Mouse (Mus musculus): ENCODE data around the gene Adgrl2. TPM values are rescaled to one million over a fixed set of nuclear protein-coding genes. Genes with fewer than 3 reads are reported as not detected.

The Adgrl2 gene
- polyA plus RNA-seq, 1 experiment from 2014 or later, result 138 TPM

- H3K36me3 ChIP-seq, result no peaks in the 10 kb centered on the region
- H3K4me2 ChIP-seq, result no peak overlapping the region
- H3K27me3 ChIP-seq, result no peaks in the 10 kb centered on the region
- H3K9ac ChIP-seq, result no peak overlapping the region
- peaks cover 22% of the 10 kb centered on the region for H3K4me1 ChIP-seq (replicated peaks)
- peak overlapping the region; percentile 25; the same call in 1 of the 2 replicates for H3K27ac ChIP-seq (replicated peaks)
- H3K9me3 ChIP-seq, result no peaks in the 10 kb centered on the region
- H3K4me3 ChIP-seq, result no peak overlapping the region
- no peak for ATAC-seq (ENCODE audit: low FRiP score, low read depth)
- 79% methylated on average over 8 of the region's 8 CpGs for WGBS
These were observed 95.5 kb downstream of the Adgrl2 start for GRCm38 (mm10) chr3:148894867-148895266.

- no peak for ATAC-seq (ENCODE audit: low FRiP score, low read depth)
- H3K9me3 ChIP-seq, result no peaks in the 10 kb centered on the region
- no peak overlapping the region for H3K4me3 ChIP-seq
- H3K9ac ChIP-seq, result no peak overlapping the region
- WGBS, result 78% methylated on average over 5 of the region's 5 CpGs
- peaks cover 2% of the 10 kb centered on the region; the same call in 1 of the 2 replicates for H3K4me1 ChIP-seq (replicated peaks)
- no peak overlapping the region for H3K27ac ChIP-seq (replicated peaks)
- H3K36me3 ChIP-seq, result no peaks in the 10 kb centered on the region
- H3K27me3 ChIP-seq, result no peaks in the 10 kb centered on the region
- H3K4me2 ChIP-seq, result no peak overlapping the region
These were observed 102.5 kb downstream of the Adgrl2 start for GRCm38 (mm10) chr3:148887902-148888301.

- no peak overlapping the region for H3K27ac ChIP-seq (replicated peaks)
- 87% methylated on average over 4 of the region's 4 CpGs for WGBS
- no peak for ATAC-seq (ENCODE audit: low FRiP score, low read depth)
These were observed 103.4 kb downstream of the Adgrl2 start for GRCm38 (mm10) chr3:148886956-148887355.

GRCm38 (mm10) chr3:148885980-148886668 lies 104.2 kb downstream of the Adgrl2 start:
- H3K36me3 ChIP-seq, result no peaks in the 10 kb centered on the region
- no peaks in the 10 kb centered on the region for H3K27me3 ChIP-seq
- WGBS, result 91% methylated on average over 8 of the region's 8 CpGs
- no peak overlapping the region for H3K9ac ChIP-seq
- ATAC-seq (ENCODE audit: low FRiP score, low read depth), result no peak
- no peak overlapping the region for H3K4me2 ChIP-seq
- H3K9me3 ChIP-seq, result no peaks in the 10 kb centered on the region
- no peak overlapping the region for H3K27ac ChIP-seq (replicated peaks)
- H3K4me3 ChIP-seq, result no peak overlapping the region
- peaks cover 3% of the 10 kb centered on the region; the same call in 1 of the 2 replicates for H3K4me1 ChIP-seq (replicated peaks)

More at GRCm38 (mm10) chr3:148886956-148887355, 103.4 kb downstream of the Adgrl2 start:
- no peak overlapping the region for H3K4me3 ChIP-seq
- peaks cover 3% of the 10 kb centered on the region; the same call in 1 of the 2 replicates for H3K4me1 ChIP-seq (replicated peaks)
- no peaks in the 10 kb centered on the region for H3K27me3 ChIP-seq
- no peaks in the 10 kb centered on the region for H3K9me3 ChIP-seq
- no peaks in the 10 kb centered on the region for H3K36me3 ChIP-seq
- no peak overlapping the region for H3K4me2 ChIP-seq
- H3K9ac ChIP-seq, result no peak overlapping the region

DNA sequence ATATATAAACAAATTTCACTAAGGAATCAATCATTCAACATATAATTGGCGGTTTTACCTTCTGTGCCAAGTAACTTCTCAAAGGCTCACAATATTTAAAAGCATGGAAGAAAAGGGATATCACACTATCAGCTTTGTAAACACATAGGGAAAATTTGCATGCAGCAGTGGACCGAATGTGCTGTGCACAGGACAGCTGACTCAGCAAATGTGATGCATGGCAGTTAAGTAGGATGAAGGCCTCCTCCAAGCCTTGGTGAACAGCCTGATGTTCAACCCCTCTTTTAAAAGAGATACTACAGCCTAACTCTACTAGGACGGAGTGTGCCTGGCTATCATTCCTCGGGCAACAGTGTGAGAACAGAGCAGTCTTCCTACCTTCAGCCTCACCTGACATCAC lies 105.2 kb downstream of the Adgrl2 start:
- no peak overlapping the region for H3K9ac ChIP-seq

DNA sequence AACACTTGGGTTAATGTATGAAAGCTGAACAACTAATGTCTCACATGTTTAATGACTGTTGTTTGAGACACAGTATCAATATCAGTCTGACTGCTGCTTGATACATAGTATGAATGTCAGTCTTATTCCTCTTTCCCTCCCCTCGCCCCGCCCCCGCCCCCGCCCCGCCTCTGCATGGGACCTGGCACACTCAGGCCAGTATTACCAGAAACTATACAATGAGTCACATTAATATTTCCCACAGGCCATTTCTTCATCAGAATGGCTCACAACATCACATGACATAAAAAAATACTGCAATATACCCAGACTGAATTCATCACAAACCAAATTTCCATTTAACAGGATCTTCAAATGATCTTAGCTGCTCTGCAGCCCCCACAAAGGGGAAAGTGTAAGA lies 108.9 kb downstream of the Adgrl2 start:
- no peaks in the 10 kb centered on the region for H3K9me3 ChIP-seq
- peaks cover 12% of the 10 kb centered on the region; the same call in 1 of the 2 replicates for H3K4me1 ChIP-seq (replicated peaks)
- no peak for ATAC-seq (ENCODE audit: low FRiP score, low read depth)
- H3K36me3 ChIP-seq, result no peaks in the 10 kb centered on the region
- no peaks in the 10 kb centered on the region for H3K27me3 ChIP-seq
- no peak overlapping the region for H3K27ac ChIP-seq (replicated peaks)
- no peak overlapping the region for H3K9ac ChIP-seq
- no peak overlapping the region for H3K4me2 ChIP-seq
- WGBS, result 98% methylated on average over 5 of the region's 5 CpGs
- no peak overlapping the region for H3K4me3 ChIP-seq

More for the DNA sequence above, 105.2 kb downstream of the Adgrl2 start:
- Histone ChIP-seq H3K36me3 (no peaks in the 10 kb centered on the region), H3K27ac (replicated peaks) (no peak overlapping the region), H3K4me3 (no peak overlapping the region), H3K4me1 (replicated peaks) (peaks cover 3% of the 10 kb centered on the region; the same call in 1 of the 2 replicates), H3K4me2 (no peak overlapping the region), H3K9me3 (no peaks in the 10 kb centered on the region), H3K27me3 (no peaks in the 10 kb centered on the region)
- WGBS, result 85% methylated on average over 4 of the region's 4 CpGs
- ATAC-seq (ENCODE audit: low FRiP score, low read depth), result no peak

GRCm38 (mm10) chr3:148872563-148872962 lies 117.8 kb downstream of the Adgrl2 start:
- H3K9me3 ChIP-seq, result no peaks in the 10 kb centered on the region
- H3K36me3 ChIP-seq, result no peaks in the 10 kb centered on the region
- WGBS, result 76% methylated on average over 5 of the region's 5 CpGs
- ATAC-seq (ENCODE audit: low FRiP score, low read depth), result no peak
- no peaks in the 10 kb centered on the region for H3K27me3 ChIP-seq
- H3K27ac ChIP-seq (replicated peaks), result no peak overlapping the region; the same call in 1 of the 2 replicates
- no peak overlapping the region for H3K9ac ChIP-seq
- H3K4me2 ChIP-seq, result no peak overlapping the region
- peaks cover 11% of the 10 kb centered on the region for H3K4me1 ChIP-seq (replicated peaks)
- no peak overlapping the region for H3K4me3 ChIP-seq

GRCm38 (mm10) chr3:148871792-148872464 lies 118.4 kb downstream of the Adgrl2 start:
- Histone ChIP-seq H3K27ac (replicated peaks) (no peak overlapping the region), H3K4me1 (replicated peaks) (peaks cover 12% of the 10 kb centered on the region), H3K4me3 (no peak overlapping the region), H3K27me3 (no peaks in the 10 kb centered on the region), H3K36me3 (no peaks in the 10 kb centered on the region), H3K9me3 (no peaks in the 10 kb centered on the region), H3K4me2 (no peak overlapping the region), H3K9ac (no peak overlapping the region)
- 55% methylated on average over 5 of the region's 5 CpGs for WGBS
- ATAC-seq (ENCODE audit: low FRiP score, low read depth), result peak; percentile 48; the same call in 1 of the 2 replicates

DNA sequence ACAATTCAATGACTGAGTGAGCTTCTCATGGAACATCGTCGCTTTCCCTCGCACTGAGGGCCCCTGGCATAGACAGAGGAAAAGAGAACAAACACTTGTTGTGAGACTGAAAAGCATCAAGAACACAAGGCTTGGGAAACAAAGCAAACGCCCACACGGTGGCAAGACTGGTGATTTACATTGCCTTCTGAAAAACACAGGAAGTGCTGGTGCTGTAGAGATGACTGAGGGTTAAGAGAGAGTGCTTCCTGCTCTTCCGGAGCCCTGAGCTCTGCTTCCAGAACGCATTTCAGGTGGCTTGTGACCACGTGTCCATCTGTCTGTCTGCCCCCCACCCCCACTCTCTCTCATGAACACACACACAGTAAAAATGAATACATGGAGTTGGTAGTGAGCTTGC lies 122.7 kb downstream of the Adgrl2 start:
- no peak for ATAC-seq (ENCODE audit: low FRiP score, low read depth)
- H3K9me3 ChIP-seq, result no peaks in the 10 kb centered on the region
- H3K4me2 ChIP-seq, result no peak overlapping the region
- no peak overlapping the region for H3K27ac ChIP-seq (replicated peaks)
- H3K9ac ChIP-seq, result no peak overlapping the region
- H3K4me3 ChIP-seq, result no peak overlapping the region
- H3K36me3 ChIP-seq, result no peaks in the 10 kb centered on the region
- WGBS, result 34% methylated on average over 8 of the region's 8 CpGs
- peaks cover 8% of the 10 kb centered on the region for H3K4me1 ChIP-seq (replicated peaks)
- H3K27me3 ChIP-seq, result no peaks in the 10 kb centered on the region

GRCm38 (mm10) chr3:148866633-148867032 lies 123.7 kb downstream of the Adgrl2 start:
- Histone ChIP-seq H3K9me3 (no peaks in the 10 kb centered on the region), H3K27me3 (no peaks in the 10 kb centered on the region), H3K9ac (no peak overlapping the region), H3K4me2 (no peak overlapping the region), H3K27ac (replicated peaks) (no peak overlapping the region), H3K36me3 (no peaks in the 10 kb centered on the region), H3K4me3 (no peak overlapping the region), H3K4me1 (replicated peaks) (peaks cover 13% of the 10 kb centered on the region)
- 86% methylated on average over 5 of the region's 5 CpGs for WGBS
- no peak for ATAC-seq (ENCODE audit: low FRiP score, low read depth)

GRCm38 (mm10) chr3:148866053-148866452 lies 124.3 kb downstream of the Adgrl2 start:
- ATAC-seq (ENCODE audit: low FRiP score, low read depth), result no peak

DNA sequence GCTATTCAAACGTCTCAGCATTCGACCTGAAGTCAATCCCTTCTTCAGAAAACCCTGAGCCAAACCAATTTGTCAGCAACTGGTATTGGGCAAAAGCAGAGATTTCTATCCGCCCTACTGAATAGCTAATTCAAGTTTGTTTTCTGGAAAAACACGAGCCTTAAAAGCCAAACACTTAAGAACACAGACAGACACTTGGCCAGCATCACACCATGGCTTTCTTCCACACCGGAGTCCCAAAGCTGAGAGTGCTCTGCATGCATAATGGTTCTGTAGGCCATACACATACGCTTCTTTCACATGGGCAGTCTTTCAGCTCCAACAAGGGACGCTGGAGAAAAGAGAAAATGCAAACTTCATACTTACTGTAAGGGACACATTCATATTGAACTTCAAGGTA lies 125.1 kb downstream of the Adgrl2 start:
- Histone ChIP-seq H3K9ac (no peak overlapping the region), H3K4me1 (replicated peaks) (peaks cover 10% of the 10 kb centered on the region), H3K27ac (replicated peaks) (no peak overlapping the region), H3K36me3 (no peaks in the 10 kb centered on the region), H3K9me3 (no peaks in the 10 kb centered on the region), H3K27me3 (no peaks in the 10 kb centered on the region), H3K4me2 (no peak overlapping the region), H3K4me3 (no peak overlapping the region)
- WGBS, result 60% methylated on average over 7 of the region's 7 CpGs
- ATAC-seq (ENCODE audit: low FRiP score, low read depth), result peak; percentile 57; the same call in 1 of the 2 replicates

More at GRCm38 (mm10) chr3:148866053-148866452, 124.3 kb downstream of the Adgrl2 start:
- no peak overlapping the region for H3K4me3 ChIP-seq
- H3K36me3 ChIP-seq, result no peaks in the 10 kb centered on the region
- H3K9ac ChIP-seq, result no peak overlapping the region
- no peak overlapping the region for H3K4me2 ChIP-seq
- no peak overlapping the region for H3K27ac ChIP-seq (replicated peaks)
- no peaks in the 10 kb centered on the region for H3K27me3 ChIP-seq
- no peaks in the 10 kb centered on the region for H3K9me3 ChIP-seq
- H3K4me1 ChIP-seq (replicated peaks), result peaks cover 10% of the 10 kb centered on the region
- 91% methylated on average over 7 of the region's 7 CpGs for WGBS

All from hindbrain, embryonic 15.5 days (tissue).